Mouse (Mus musculus) ES-E14 (cell line): ENCODE measurements at regions not wholly inside any gene's neighbourhood (a gene's known extent, or its start where the extent isn't known, plus 50 kb on each side); places are given as distances from the start of the nearest gene placed in this dataset.

ENCODE experiments used
- DNase-seq: peaks from one replicate; pipeline ENCODE4 v3.0.0-alpha.2; 2013; ENCODE audit warnings: low read depth, low spot score
- H3K27ac ChIP-seq: 2 replicates; pipeline ENCODE4 v1.5.1; 2012; ENCODE audit warnings: low read depth, mild to moderate bottlenecking, low read length, moderate library complexity, mixed read lengths; ENCODE audit not compliant: poor library complexity, insufficient read depth, severe bottlenecking
- H3K36me3 ChIP-seq: 2 replicates; pipeline ENCODE4 v1.6.1; 2012; ENCODE audit warnings: mild to moderate bottlenecking, low read length, moderate library complexity, mixed read lengths; ENCODE audit not compliant: control insufficient read depth, poor library complexity, insufficient read depth, severe bottlenecking
- H3K4me1 ChIP-seq, 2 experiments: fragments of 150-350 bp in 1 of 2; sonication (generic) in 1 of 2; 2 replicates each; pipeline ENCODE4 v1.6.1; 2012; ENCODE audit warnings: low read length in 2 of 2, mild to moderate bottlenecking in 1 of 2, mixed read lengths in 1 of 2; ENCODE audit not compliant: control insufficient read depth in 2 of 2, insufficient read depth in 2 of 2, poor library complexity in 1 of 2
- H3K4me3 ChIP-seq, 2 experiments: fragments of 150-350 bp in 1 of 2; sonication (generic) in 1 of 2; 2 replicates each; pipeline ENCODE4 v1.5.1; 2012; ENCODE audit warnings: low read length in 2 of 2, low read depth in 1 of 2, mild to moderate bottlenecking in 1 of 2, mixed read lengths in 1 of 2; ENCODE audit not compliant: insufficient read depth in 1 of 2, poor library complexity in 1 of 2, severe bottlenecking in 1 of 2
- H3K9ac ChIP-seq: 2 replicates; pipeline ENCODE4 v1.6.1; 2012; ENCODE audit warnings: low read depth, mild to moderate bottlenecking, low read length, mixed read lengths; ENCODE audit not compliant: poor library complexity, insufficient read depth, severe bottlenecking
- H3K9me3 ChIP-seq: fragments of 150-350 bp; sonication (generic); 2 replicates; pipeline ENCODE4 v1.6.1; 2012; ENCODE audit warnings: low read depth, mild to moderate bottlenecking, low read length; ENCODE audit not compliant: control insufficient read depth, insufficient read depth
- CHD2 ChIP-seq: IDR thresholded peaks from 2 replicates; pipeline ENCODE4 v1.6.1; 2014; ENCODE audit warnings: mild to moderate bottlenecking, low read depth, low read length, inconsistent platforms
- HCFC1 ChIP-seq: IDR thresholded peaks from 2 replicates; pipeline ENCODE4 v1.6.1; 2012; ENCODE audit warnings: low read length, inconsistent platforms, borderline replicate concordance; ENCODE audit not compliant: insufficient read depth
- MAFK ChIP-seq: IDR thresholded peaks from 2 replicates; pipeline ENCODE4 v1.6.1; 2014; ENCODE audit warnings: mild to moderate bottlenecking, low read depth, low read length, inconsistent platforms; ENCODE audit not compliant: insufficient read depth
- ZC3H11A ChIP-seq: IDR thresholded peaks from 2 replicates; pipeline ENCODE4 v1.6.1; 2012; ENCODE audit warnings: low read depth, mild to moderate bottlenecking, inconsistent platforms, low read length, borderline replicate concordance
- ZNF384 ChIP-seq: IDR thresholded peaks from 2 replicates; pipeline ENCODE4 v1.6.1; 2012; ENCODE audit warnings: low read depth, low read length, inconsistent platforms
- in situ Hi-C, 2 experiments: fragments of 600-800 bp; cut with MboI; formaldehyde crosslinking; loops; one replicate each; pipeline ENCODE4 v1.15.1; 2025; ENCODE audit warnings: low sequenced_read_pairs in 2 of 2, inconsistent platforms in 1 of 2; ENCODE audit not compliant: unreplicated experiment in 2 of 2

GRCm38 (mm10) chr19:26953348-26953747, 67.7 kb downstream of the Gm815 start:
- Histone ChIP-seq H3K4me3 (no peak overlapping the region), H3K9me3 (no peaks in the 10 kb centered on the region), H3K27ac (no peak overlapping the region), H3K9ac (no peak overlapping the region), H3K36me3 (no peaks in the 10 kb centered on the region), H3K4me1 (no peaks in the 10 kb centered on the region)
- no peak for TF ChIP-seq ZC3H11A
- no peak for TF ChIP-seq MAFK
- TF ChIP-seq HCFC1, result no peak
- TF ChIP-seq ZNF384, result no peak
- no peak for TF ChIP-seq CHD2
- in situ Hi-C loops, result no loop called here
- no peak for DNase-seq

- TF ChIP-seq CHD2, result no peak
- no peak for TF ChIP-seq ZC3H11A
- no peak for TF ChIP-seq MAFK
- TF ChIP-seq ZNF384, result no peak
- TF ChIP-seq HCFC1, result no peak
- Histone ChIP-seq H3K4me1 (no peaks in the 10 kb centered on the region), H3K36me3 (no peaks in the 10 kb centered on the region), H3K9me3 (no peaks in the 10 kb centered on the region), H3K4me3 (no peak overlapping the region), H3K9ac (no peak overlapping the region), H3K27ac (no peak overlapping the region)
- no peak for DNase-seq
- in situ Hi-C loops, result no loop called here
These were observed 80.5 kb downstream of the Gm815 start for GRCm38 (mm10) chr19:26966055-26966760.

- no peak overlapping the region for H3K27ac ChIP-seq
- in situ Hi-C loops, result no loop called here
- no peak for DNase-seq
- H3K4me1 ChIP-seq, result no peaks in the 10 kb centered on the region
- H3K9ac ChIP-seq, result no peak overlapping the region
- no peak overlapping the region for H3K4me3 ChIP-seq
- no peaks in the 10 kb centered on the region for H3K9me3 ChIP-seq
- TF ChIP-seq CHD2 (no peak), MAFK (no peak)
- H3K36me3 ChIP-seq, result no peaks in the 10 kb centered on the region
These were observed 87.4 kb downstream of the Gm815 start for GRCm38 (mm10) chr19:26973058-26973457.

- H3K27ac ChIP-seq, result no peak overlapping the region
- H3K9ac ChIP-seq, result no peak overlapping the region
- H3K36me3 ChIP-seq, result no peaks in the 10 kb centered on the region
- no peaks in the 10 kb centered on the region for H3K4me1 ChIP-seq
- no peak for TF ChIP-seq CHD2
- no peak for TF ChIP-seq MAFK
- no peak for TF ChIP-seq ZC3H11A
- no peak for TF ChIP-seq ZNF384
- in situ Hi-C loops, result no loop called here
- DNase-seq, result no peak
- no peak overlapping the region for H3K4me3 ChIP-seq
- H3K9me3 ChIP-seq, result no peaks in the 10 kb centered on the region
These were observed 88.3 kb downstream of the Gm815 start for GRCm38 (mm10) chr19:26973773-26974548.
